Mouse (Mus musculus): ENCODE measurements around the gene Gm16181. TPM values are rescaled to one million over a fixed set of nuclear protein-coding genes. Genes with fewer than 3 reads are reported as not detected.

The Gm16181 gene
- polyA plus RNA-seq (2015; fragmentation: Nextera tagmentation; extraction: Ambion mirVana): 0.29 and 0.46 TPM in 2 replicates

DNA sequence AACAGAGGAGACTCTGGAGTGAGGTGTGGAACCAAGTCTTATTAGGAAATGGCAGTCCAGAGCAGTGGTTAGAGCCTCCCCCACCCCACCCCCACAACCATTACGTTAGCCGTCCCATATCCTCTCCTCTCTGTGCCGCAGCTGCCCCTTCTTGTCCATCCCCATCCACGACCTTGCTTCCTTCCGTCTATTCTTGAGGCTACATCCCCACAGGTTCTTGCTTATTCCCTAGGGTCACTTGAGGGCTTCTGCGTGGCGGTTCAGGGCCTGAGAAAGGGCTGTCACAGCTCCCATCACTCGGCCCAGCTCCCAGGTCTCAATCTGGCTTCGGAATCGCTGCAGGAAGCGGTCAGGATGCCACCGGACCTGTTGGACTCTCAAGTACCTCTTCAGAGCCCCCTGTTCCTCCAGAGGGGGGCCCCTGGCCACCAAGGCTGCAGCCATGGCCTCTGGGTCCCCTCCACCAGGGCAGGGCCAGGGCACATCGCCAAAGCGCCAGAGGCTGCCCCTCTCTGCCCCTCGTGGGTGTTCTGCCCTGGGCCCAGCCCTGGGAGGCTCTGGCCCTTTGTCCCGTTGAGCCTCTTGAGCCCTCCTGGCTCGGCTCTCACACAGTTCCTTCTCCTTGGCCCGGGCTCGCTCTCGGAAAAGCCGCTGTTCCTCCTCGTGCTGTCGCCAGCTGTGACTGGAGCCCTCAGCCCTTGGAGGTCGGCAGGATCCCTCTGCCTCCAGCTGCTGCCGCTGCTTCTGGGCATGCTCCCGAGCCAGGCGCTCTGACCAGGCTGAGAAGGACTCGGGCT is at the start of gene Gm16181:
Gene Gm16181 (plus strand): TSS at position 679 of the 797 bp plus-strand sequence.
- ATAC-seq: peak; percentile 55; the same call in 1 of the 2 replicates
- Histone ChIP-seq H3K4me1 (ENCODE audit: control insufficient read depth, insufficient read depth, low read length) (peaks cover 7% of the 10 kb centered on the region; the same call in 1 of the 2 replicates), H3K27me3 (replicated peaks; ENCODE audit: control insufficient read depth, insufficient read depth, low read length) (no peaks in the 10 kb centered on the region), H3K4me3 (ENCODE audit: low read length) (no peak within 1 kb of the TSS), H3K27ac (ENCODE audit: low read length) (peak within 1 kb of the TSS; percentile 76), H3K9ac (ENCODE audit: low read depth, low read length) (peak within 1 kb of the TSS; percentile 29; the same call in 1 of the 2 replicates), H3K36me3 (ENCODE audit: control insufficient read depth, insufficient read depth, low read length) (0 out of 2 replicates have a peak, but pooled peaks cover 3% of the 10 kb centered on the region), H3K4me2 (ENCODE audit: low read depth, low read length) (no peak within 1 kb of the TSS), H3K9me3 (ENCODE audit: control insufficient read depth, low read length) (no peaks in the 10 kb centered on the region)
- whole genome bisulfite sequencing: 68% methylated on average over 28 of the region's 28 CpGs

DNA sequence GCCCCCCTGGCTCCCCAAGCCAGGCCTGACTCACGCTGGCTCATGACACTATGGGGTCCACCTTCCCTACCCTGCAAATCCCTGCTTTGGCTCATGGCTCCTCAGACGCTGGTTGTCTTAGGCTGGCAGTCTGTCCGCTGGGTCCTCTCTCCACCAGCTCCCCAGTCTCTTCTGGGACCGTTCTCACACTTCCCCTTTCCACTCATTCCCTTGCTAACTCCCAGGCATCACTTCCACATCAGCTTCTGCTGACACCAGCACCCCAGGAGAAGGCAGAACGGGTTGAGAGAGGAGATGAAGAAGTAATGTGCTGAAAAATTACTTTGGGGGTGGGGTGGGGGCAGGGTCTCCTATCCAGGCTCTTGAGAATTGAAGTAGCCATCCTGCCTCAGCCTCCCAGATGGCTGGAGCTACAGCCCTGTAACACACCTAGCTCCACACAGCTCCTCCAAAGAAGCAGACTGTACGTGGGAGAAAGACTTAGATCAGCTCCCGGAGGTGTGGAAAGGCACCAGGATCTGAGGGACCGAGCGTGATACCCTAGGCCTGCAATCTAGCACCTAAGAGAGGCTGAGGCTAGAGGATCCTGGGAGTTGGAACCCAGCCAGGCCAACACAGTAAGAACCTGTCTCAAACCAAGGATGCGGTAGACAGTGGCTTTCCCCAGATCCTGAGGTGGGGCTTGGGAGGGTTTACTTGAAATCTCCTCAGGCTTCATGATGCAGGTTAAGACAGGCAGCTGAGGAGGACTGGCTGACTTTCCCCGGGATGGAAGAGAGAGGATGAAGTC is 48.0 kb upstream of the Gm16181 start:
- H3K4me3 ChIP-seq (ENCODE audit: low read length): no peak overlapping the region

DNA sequence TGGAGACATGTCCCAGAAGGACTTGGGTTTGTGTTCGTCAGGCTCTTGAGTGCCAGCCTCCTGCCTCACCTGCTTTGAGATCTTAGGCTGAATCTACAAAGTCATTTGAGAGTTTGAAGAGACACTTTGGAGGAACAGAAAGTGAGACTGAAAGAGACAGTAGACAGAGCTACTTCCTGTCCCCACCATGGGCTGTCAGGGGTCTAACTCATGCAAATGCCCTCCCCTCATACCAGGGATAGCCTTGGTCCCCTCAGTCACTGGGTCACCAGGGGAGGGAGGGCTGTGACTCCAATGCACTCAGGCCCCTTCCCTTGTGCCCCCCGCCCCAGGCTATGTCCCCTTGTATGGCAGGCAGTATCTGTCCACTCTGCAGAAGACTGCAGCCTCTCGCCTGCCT is 47.3 kb upstream of the Gm16181 start:
- H3K27ac ChIP-seq (ENCODE audit: low read length): 0 out of 2 replicates have a peak overlapping the region, but pooled peaks have one; percentile 33
- no peaks in the 10 kb centered on the region for H3K9me3 ChIP-seq (ENCODE audit: control insufficient read depth, low read length)
- WGBS: 69% methylated on average over 3 of the region's 3 CpGs
- no peaks in the 10 kb centered on the region for H3K36me3 ChIP-seq (ENCODE audit: control insufficient read depth, insufficient read depth, low read length)
- H3K4me3 ChIP-seq (ENCODE audit: low read length): no peak overlapping the region
- 0 out of 2 replicates have a peak, but pooled peaks cover 2% of the 10 kb centered on the region for H3K4me1 ChIP-seq (ENCODE audit: control insufficient read depth, insufficient read depth, low read length)
- no peaks in the 10 kb centered on the region for H3K27me3 ChIP-seq (replicated peaks; ENCODE audit: control insufficient read depth, insufficient read depth, low read length)
- H3K4me2 ChIP-seq (ENCODE audit: low read depth, low read length): no peak overlapping the region
- no peak for ATAC-seq
- 0 out of 2 replicates have a peak overlapping the region, but pooled peaks have one; percentile 19 for H3K9ac ChIP-seq (ENCODE audit: low read depth, low read length)

More for the DNA sequence above, 48.0 kb upstream of the Gm16181 start:
- H3K27ac ChIP-seq (ENCODE audit: low read length): peak overlapping the region; percentile 33; the same call in 1 of the 2 replicates
- H3K9me3 ChIP-seq (ENCODE audit: control insufficient read depth, low read length): no peaks in the 10 kb centered on the region
- WGBS: 71% methylated on average over 11 of the region's 11 CpGs
- 0 out of 2 replicates have a peak, but pooled peaks cover 2% of the 10 kb centered on the region for H3K4me1 ChIP-seq (ENCODE audit: control insufficient read depth, insufficient read depth, low read length)
- no peaks in the 10 kb centered on the region for H3K36me3 ChIP-seq (ENCODE audit: control insufficient read depth, insufficient read depth, low read length)
- no peak overlapping the region for H3K9ac ChIP-seq (ENCODE audit: low read depth, low read length)
- no peak overlapping the region for H3K4me2 ChIP-seq (ENCODE audit: low read depth, low read length)
- H3K27me3 ChIP-seq (replicated peaks; ENCODE audit: control insufficient read depth, insufficient read depth, low read length): no peaks in the 10 kb centered on the region
- ATAC-seq: no peak

- Histone ChIP-seq H3K4me1 (ENCODE audit: control insufficient read depth, insufficient read depth, low read length) (0 out of 2 replicates have a peak, but pooled peaks cover 2% of the 10 kb centered on the region), H3K36me3 (ENCODE audit: control insufficient read depth, insufficient read depth, low read length) (no peaks in the 10 kb centered on the region), H3K4me2 (ENCODE audit: low read depth, low read length) (no peak overlapping the region), H3K27ac (ENCODE audit: low read length) (no peak overlapping the region), H3K9me3 (ENCODE audit: control insufficient read depth, low read length) (no peaks in the 10 kb centered on the region), H3K4me3 (ENCODE audit: low read length) (no peak overlapping the region), H3K27me3 (replicated peaks; ENCODE audit: control insufficient read depth, insufficient read depth, low read length) (no peaks in the 10 kb centered on the region), H3K9ac (ENCODE audit: low read depth, low read length) (no peak overlapping the region)
- no peak for ATAC-seq
- WGBS: 57% methylated on average over 8 of the region's 8 CpGs
Measured at GRCm38 (mm10) chr17:35174201-35174977, 46.2 kb upstream of the Gm16181 start.

DNA sequence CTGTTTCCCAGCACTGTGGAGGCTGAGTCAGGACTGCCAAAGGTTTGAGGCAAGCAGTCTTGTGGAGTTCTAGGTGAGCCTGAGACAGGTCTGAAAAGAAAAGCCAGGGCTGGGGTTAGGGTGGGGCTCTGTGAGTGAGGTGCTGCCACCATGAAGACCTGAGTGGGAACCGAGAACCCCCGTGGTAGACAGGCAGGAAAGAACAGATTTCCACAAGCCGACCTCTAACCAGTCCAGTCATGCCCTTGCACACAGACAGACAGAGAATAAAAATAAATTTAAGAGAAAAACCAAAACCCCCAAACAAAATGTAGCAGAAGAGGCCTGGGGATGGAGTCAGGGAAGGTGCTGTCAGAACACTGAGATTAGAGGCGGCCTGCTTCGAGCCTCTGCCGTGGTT is 45.3 kb upstream of the Gm16181 start:
- no peak overlapping the region for H3K9ac ChIP-seq (ENCODE audit: low read depth, low read length)
- 80% methylated on average over 6 of the region's 6 CpGs for WGBS
- no peak overlapping the region for H3K4me2 ChIP-seq (ENCODE audit: low read depth, low read length)
- no peaks in the 10 kb centered on the region for H3K36me3 ChIP-seq (ENCODE audit: control insufficient read depth, insufficient read depth, low read length)
- 0 out of 2 replicates have a peak, but pooled peaks cover 2% of the 10 kb centered on the region for H3K4me1 ChIP-seq (ENCODE audit: control insufficient read depth, insufficient read depth, low read length)
- H3K27me3 ChIP-seq (replicated peaks; ENCODE audit: control insufficient read depth, insufficient read depth, low read length): no peaks in the 10 kb centered on the region
- no peaks in the 10 kb centered on the region for H3K9me3 ChIP-seq (ENCODE audit: control insufficient read depth, low read length)
- no peak overlapping the region for H3K4me3 ChIP-seq (ENCODE audit: low read length)
- ATAC-seq: no peak
- no peak overlapping the region for H3K27ac ChIP-seq (ENCODE audit: low read length)

DNA sequence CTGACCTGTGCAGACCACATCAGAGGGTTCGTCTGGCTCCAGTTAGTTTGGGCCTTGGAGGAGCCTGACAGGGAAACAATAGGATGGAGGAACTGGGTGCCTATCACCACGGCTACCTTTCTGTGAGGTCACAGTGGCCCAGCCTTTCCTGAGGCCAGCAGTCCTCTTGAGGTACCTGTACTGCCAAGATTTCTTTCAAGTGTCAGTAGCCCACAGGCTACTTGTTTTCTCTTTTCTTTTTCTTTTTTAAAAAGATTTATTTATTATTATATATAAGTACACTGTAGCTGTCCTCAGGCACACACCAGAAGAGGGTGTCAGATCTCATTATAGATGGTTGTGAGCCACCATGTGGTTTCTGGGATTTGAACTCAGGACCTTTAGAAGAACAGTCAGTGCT is 44.7 kb upstream of the Gm16181 start, which contains the start of gene Aif1:
Gene Aif1 (minus strand): TSS at position 101 of the 400 bp plus-strand sequence.
- Histone ChIP-seq H3K9ac (ENCODE audit: low read depth, low read length) (no peak within 1 kb of the TSS), H3K27ac (ENCODE audit: low read length) (no peak within 1 kb of the TSS), H3K4me1 (ENCODE audit: control insufficient read depth, insufficient read depth, low read length) (0 out of 2 replicates have a peak, but pooled peaks cover 2% of the 10 kb centered on the region), H3K4me2 (ENCODE audit: low read depth, low read length) (no peak within 1 kb of the TSS), H3K27me3 (replicated peaks; ENCODE audit: control insufficient read depth, insufficient read depth, low read length) (no peaks in the 10 kb centered on the region), H3K9me3 (ENCODE audit: control insufficient read depth, low read length) (no peaks in the 10 kb centered on the region), H3K4me3 (ENCODE audit: low read length) (no peak within 1 kb of the TSS), H3K36me3 (ENCODE audit: control insufficient read depth, insufficient read depth, low read length) (no peaks in the 10 kb centered on the region)
- WGBS: 46% methylated on average over 2 of the region's 2 CpGs
- ATAC-seq: no peak

DNA sequence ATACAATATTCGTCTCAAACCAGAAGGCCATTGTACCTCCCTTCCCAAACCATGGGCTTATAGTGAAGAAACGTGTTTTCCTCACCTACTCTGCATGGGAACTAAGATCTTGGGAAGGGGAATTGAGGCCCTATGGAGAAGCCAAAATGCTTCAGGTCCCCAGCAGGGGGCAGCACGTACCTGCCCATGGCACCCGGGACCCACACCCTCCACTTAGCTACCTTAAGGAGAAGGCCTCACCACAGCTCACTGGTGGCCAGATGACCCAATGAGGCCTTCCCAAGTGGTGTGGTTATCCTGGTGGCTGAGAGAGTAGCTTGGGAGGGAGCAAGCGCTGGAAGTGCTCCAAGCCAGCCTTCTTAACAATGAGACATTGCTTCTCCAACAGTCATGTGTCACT is 42.1 kb upstream of the Gm16181 start:
- Histone ChIP-seq H3K9ac (ENCODE audit: low read depth, low read length) (no peak overlapping the region), H3K9me3 (ENCODE audit: control insufficient read depth, low read length) (no peaks in the 10 kb centered on the region), H3K36me3 (ENCODE audit: control insufficient read depth, insufficient read depth, low read length) (no peaks in the 10 kb centered on the region), H3K27ac (ENCODE audit: low read length) (no peak overlapping the region), H3K4me1 (ENCODE audit: control insufficient read depth, insufficient read depth, low read length) (0 out of 2 replicates have a peak, but pooled peaks cover 2% of the 10 kb centered on the region), H3K27me3 (replicated peaks; ENCODE audit: control insufficient read depth, insufficient read depth, low read length) (no peaks in the 10 kb centered on the region), H3K4me3 (ENCODE audit: low read length) (no peak overlapping the region), H3K4me2 (ENCODE audit: low read depth, low read length) (no peak overlapping the region)
- WGBS: 10% methylated on average over 5 of the region's 5 CpGs
- peak; percentile 57 for ATAC-seq

GRCm38 (mm10) chr17:35180093-35180492 is 40.5 kb upstream of the Gm16181 start:
- Histone ChIP-seq H3K4me2 (ENCODE audit: low read depth, low read length) (no peak overlapping the region), H3K36me3 (ENCODE audit: control insufficient read depth, insufficient read depth, low read length) (no peaks in the 10 kb centered on the region), H3K9me3 (ENCODE audit: control insufficient read depth, low read length) (no peaks in the 10 kb centered on the region), H3K4me3 (ENCODE audit: low read length) (no peak overlapping the region), H3K9ac (ENCODE audit: low read depth, low read length) (no peak overlapping the region), H3K27me3 (replicated peaks; ENCODE audit: control insufficient read depth, insufficient read depth, low read length) (no peaks in the 10 kb centered on the region), H3K4me1 (ENCODE audit: control insufficient read depth, insufficient read depth, low read length) (no peaks in the 10 kb centered on the region), H3K27ac (ENCODE audit: low read length) (no peak overlapping the region)
- ATAC-seq: no peak
- WGBS: 86% methylated on average over 5 of the region's 5 CpGs
